Mouse (Mus musculus) cerebellum, adult 2 months (tissue): ENCODE data around the gene Ncam1. TPM values are rescaled to one million over a fixed set of nuclear protein-coding genes. Genes with fewer than 3 reads are reported as not detected.

Experiments used
- DNase-seq, 2 experiments: peaks; one replicate each; pipeline ENCODE4 v3.0.0; 2021
- H3K27ac ChIP-seq: fragments of 200-500 bp; 2 replicates; pipeline ENCODE4 v1.5.1; 2012; ENCODE audit warnings: low read length, control low read depth, inconsistent platforms; ENCODE audit not compliant: insufficient read depth
- H3K27me3 ChIP-seq: fragments of 200-500 bp; 2 replicates; pipeline ENCODE4 v1.6.1; 2012; ENCODE audit warnings: inconsistent platforms, mild to moderate bottlenecking, low read length, moderate library complexity; ENCODE audit not compliant: control insufficient read depth, insufficient read depth
- H3K4me1 ChIP-seq: fragments of 200-500 bp; 2 replicates; pipeline ENCODE4 v1.6.1; 2011; ENCODE audit warnings: low read length; ENCODE audit not compliant: control insufficient read depth, insufficient read depth
- H3K4me3 ChIP-seq: fragments of 200-500 bp; replicated peaks from 2 replicates; pipeline ENCODE3; 2011; ENCODE audit warnings: mild to moderate bottlenecking, low read depth, low read length, control low read depth; ENCODE audit not compliant: insufficient read depth
- CTCF ChIP-seq: fragments of 200-500 bp; IDR thresholded peaks from 2 replicates; pipeline ENCODE4 v1.5.1; 2011; ENCODE audit warnings: low read depth, mild to moderate bottlenecking, control low read depth, low read length, moderate library complexity, borderline replicate concordance; ENCODE audit not compliant: insufficient read depth
- POLR2A ChIP-seq: fragments of 200-500 bp; IDR thresholded peaks from 2 replicates; pipeline ENCODE4 v1.6.1; 2011; ENCODE audit warnings: low read length, control low read depth, borderline replicate concordance; ENCODE audit not compliant: insufficient read depth
- WGBS: fragments of 180-500 bp; shearing (Covaris S2); methylation state at CpG from one replicate; pipeline ENCODE4 v1.1.7; 2018; 5-methylcytosine and 5-hydroxymethylcytosine counted together
- polyA plus RNA-seq: library from polyadenylated mRNA; depleted of rRNA; stranded (reverse); fragments of >200 nt; gene quantifications from 2 replicates; pipeline ENCODE4 v1.2.3, GENCODE M21; 2012

Ncam1 gene
- polyA plus RNA-seq, 1 experiment: 149 TPM

- TF ChIP-seq CTCF (peak; percentile 59; the same call in 1 of the 2 replicates), POLR2A (no peak)
- DNase-seq: peak in 1 of 2 experiments; percentile 34
- Histone ChIP-seq H3K4me1 (no peaks in the 10 kb centered on the region), H3K27me3 (no peaks in the 10 kb centered on the region), H3K4me3 (peak overlapping the region; percentile 63), H3K27ac (no peak overlapping the region)
- WGBS: 6% methylated on average over 21 of the region's 21 CpGs
These were observed 313.4 kb downstream of the Ncam1 start for GRCm38 (mm10) chr9:49485250-49485891.

GRCm38 (mm10) chr9:49483316-49483715 lies 315.4 kb downstream of the Ncam1 start:
- Histone ChIP-seq H3K4me1 (no peaks in the 10 kb centered on the region), H3K27ac (no peak overlapping the region), H3K4me3 (no peak overlapping the region), H3K27me3 (no peaks in the 10 kb centered on the region)
- no peak for DNase-seq
- TF ChIP-seq POLR2A (no peak), CTCF (no peak)
- WGBS: 50% methylated on average over 10 of the region's 10 CpGs

- Histone ChIP-seq H3K27ac (no peak overlapping the region), H3K4me1 (no peaks in the 10 kb centered on the region), H3K4me3 (no peak overlapping the region), H3K27me3 (no peaks in the 10 kb centered on the region)
- 79% methylated on average over 11 of the region's 11 CpGs for WGBS
- no peak for TF ChIP-seq CTCF
- TF ChIP-seq POLR2A: no peak
- no peak for DNase-seq
These were observed 326.6 kb downstream of the Ncam1 start for GRCm38 (mm10) chr9:49472126-49472525.

GRCm38 (mm10) chr9:49470946-49471345 lies 327.8 kb downstream of the Ncam1 start:
- WGBS: 7% methylated on average over 6 of the region's 6 CpGs
- no peak for TF ChIP-seq POLR2A
- no peak for TF ChIP-seq CTCF
- no peaks in the 10 kb centered on the region for H3K27me3 ChIP-seq
- no peak for DNase-seq
- H3K4me3 ChIP-seq: no peak overlapping the region
- H3K27ac ChIP-seq: no peak overlapping the region
- no peaks in the 10 kb centered on the region for H3K4me1 ChIP-seq

GRCm38 (mm10) chr9:49470006-49470405 lies 328.7 kb downstream of the Ncam1 start:
- Histone ChIP-seq H3K27me3 (no peaks in the 10 kb centered on the region), H3K4me3 (no peak overlapping the region), H3K27ac (no peak overlapping the region), H3K4me1 (no peaks in the 10 kb centered on the region)
- TF ChIP-seq CTCF: no peak
- TF ChIP-seq POLR2A: no peak
- WGBS: 93% methylated on average over 19 of the region's 19 CpGs
- DNase-seq: no peak

DNA sequence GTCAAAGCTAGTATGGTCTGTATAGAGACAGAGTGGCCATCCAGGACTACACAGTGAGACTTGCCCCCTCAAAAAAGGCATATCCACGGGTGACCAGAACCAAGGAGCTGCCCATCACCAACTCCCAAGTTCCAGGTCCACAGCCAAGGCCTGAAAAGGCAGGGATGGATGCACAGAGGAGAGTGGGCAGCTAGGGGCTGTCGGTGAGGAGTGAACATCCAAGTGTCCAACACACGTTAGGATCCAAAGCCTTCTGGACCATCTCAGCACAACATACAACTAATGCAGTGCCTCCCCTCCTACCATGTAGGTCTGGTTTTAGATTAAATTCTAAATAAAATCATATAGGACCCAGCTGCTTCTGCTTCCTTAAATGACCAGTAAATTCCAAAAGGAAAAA lies 342.6 kb downstream of the Ncam1 start:
- 88% methylated on average over 3 of the region's 3 CpGs for WGBS
- Histone ChIP-seq H3K4me3 (no peak overlapping the region), H3K4me1 (no peaks in the 10 kb centered on the region), H3K27ac (no peak overlapping the region), H3K27me3 (no peaks in the 10 kb centered on the region)
- DNase-seq: no peak
- TF ChIP-seq CTCF: no peak
- TF ChIP-seq POLR2A: no peak

- H3K4me3 ChIP-seq: no peak overlapping the region
- TF ChIP-seq CTCF: no peak
- no peak for TF ChIP-seq POLR2A
- no peak for DNase-seq
- no peaks in the 10 kb centered on the region for H3K4me1 ChIP-seq
- no peak overlapping the region for H3K27ac ChIP-seq
- H3K27me3 ChIP-seq: no peaks in the 10 kb centered on the region
- WGBS: 45% methylated on average over 1 of the region's 1 CpGs
These were observed 346.3 kb downstream of the Ncam1 start for GRCm38 (mm10) chr9:49452396-49452795.
